Mouse (Mus musculus): ENCODE data around the gene Nutf2-ps1. TPM values are rescaled to one million over a fixed set of nuclear protein-coding genes. Genes with fewer than 3 reads are reported as not detected.
A peak's percentile ranks its signal among the peaks of the same experiment; 100 is the strongest.
"Not testable (repeated sequence)": the region's sequence is repeated elsewhere in the genome, so short reads cannot be mapped to it uniquely, and the experiment has no call there.

The Nutf2-ps1 gene
- polyA plus RNA-seq (2015; fragmentation: Nextera tagmentation; extraction: Ambion mirVana) = 218 and 261 TPM in 2 replicates

- H3K4me2 ChIP-seq; H3K4me1 ChIP-seq (replicated peaks); H3K27me3 ChIP-seq; ATAC-seq (ENCODE audit: low FRiP score, low read depth); H3K9ac ChIP-seq; H3K27ac ChIP-seq (replicated peaks); H3K4me3 ChIP-seq; H3K36me3 ChIP-seq: not testable (repeated sequence)
- WGBS = 97% methylated on average over 7 of the region's 7 CpGs
- 0 out of 2 replicates have a peak, but pooled peaks cover 11% of the 10 kb centered on the region for H3K9me3 ChIP-seq
These were observed at the start of gene Nutf2-ps1 for GRCm38 (mm10) chr19:53588968-53589367. Nutf2-ps1 (minus strand) TSS chr19:53589068.

DNA sequence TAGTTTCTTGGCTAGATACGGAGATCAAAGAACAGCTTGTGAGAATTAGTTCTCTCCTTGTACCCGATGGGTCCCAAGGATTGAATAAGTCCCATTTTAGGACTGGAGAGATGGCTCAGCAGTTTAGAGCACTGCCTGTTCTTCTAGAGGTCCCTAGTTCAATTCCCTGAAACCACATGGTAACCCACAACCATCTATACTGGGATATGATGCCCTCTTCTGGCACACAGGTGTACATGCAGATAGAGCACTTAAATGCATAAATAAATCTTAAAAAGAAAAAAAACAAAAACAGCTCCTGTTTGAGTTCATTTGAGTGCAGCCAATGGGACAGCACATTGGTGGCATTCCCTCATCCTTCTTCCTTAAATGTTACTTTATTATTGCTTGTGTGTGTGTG lies 49.2 kb upstream of the Nutf2-ps1 start:
- Histone ChIP-seq H3K27me3 (no peaks in the 10 kb centered on the region), H3K4me1 (replicated peaks) (no peaks in the 10 kb centered on the region), H3K4me3 (no peak overlapping the region), H3K9me3 (no peaks in the 10 kb centered on the region), H3K27ac (replicated peaks) (no peak overlapping the region), H3K36me3 (peaks cover 70% of the 10 kb centered on the region), H3K4me2 (no peak overlapping the region), H3K9ac (no peak overlapping the region)
- 98% methylated on average over 2 of the region's 2 CpGs for WGBS
- no peak for ATAC-seq (ENCODE audit: low FRiP score, low read depth)

DNA sequence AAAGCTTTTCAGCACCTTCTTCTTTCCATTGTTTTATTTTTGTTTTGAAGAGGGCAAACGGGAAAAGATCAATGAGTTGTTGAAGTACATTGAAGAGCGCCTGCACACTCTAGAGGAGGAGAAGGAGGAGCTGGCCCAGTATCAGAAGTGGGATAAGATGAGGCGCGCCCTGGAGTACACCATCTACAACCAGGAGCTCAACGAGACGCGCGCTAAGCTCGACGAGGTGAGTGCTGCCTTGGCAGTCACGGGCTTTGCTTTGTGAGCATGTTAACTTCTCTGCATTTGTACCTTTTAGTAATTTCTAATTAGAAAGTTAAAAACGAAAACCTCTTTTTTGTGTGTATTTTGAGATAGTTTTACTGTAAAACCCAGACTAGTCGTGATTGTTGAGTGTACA lies 32.8 kb upstream of the Nutf2-ps1 start:
- H3K27ac ChIP-seq (replicated peaks) = no peak overlapping the region
- no peaks in the 10 kb centered on the region for H3K4me1 ChIP-seq (replicated peaks)
- 94% methylated on average over 13 of the region's 13 CpGs for WGBS
- H3K4me3 ChIP-seq = no peak overlapping the region
- H3K36me3 ChIP-seq = peaks cover 64% of the 10 kb centered on the region
- no peaks in the 10 kb centered on the region for H3K9me3 ChIP-seq
- no peak for ATAC-seq (ENCODE audit: low FRiP score, low read depth)
- no peaks in the 10 kb centered on the region for H3K27me3 ChIP-seq
- H3K4me2 ChIP-seq = no peak overlapping the region
- no peak overlapping the region for H3K9ac ChIP-seq

GRCm38 (mm10) chr19:53608921-53609320 lies 20.1 kb upstream of the Nutf2-ps1 start:
- WGBS = 61% methylated on average over 6 of the region's 6 CpGs
- peaks cover 5% of the 10 kb centered on the region for H3K4me1 ChIP-seq (replicated peaks)
- H3K27ac ChIP-seq (replicated peaks) = no peak overlapping the region
- H3K27me3 ChIP-seq = no peaks in the 10 kb centered on the region
- H3K36me3 ChIP-seq = peaks cover 16% of the 10 kb centered on the region; the same call in 1 of the 2 replicates
- H3K4me3 ChIP-seq = no peak overlapping the region
- no peaks in the 10 kb centered on the region for H3K9me3 ChIP-seq
- peak; percentile 45; the same call in 1 of the 2 replicates for ATAC-seq (ENCODE audit: low FRiP score, low read depth)
- H3K4me2 ChIP-seq = no peak overlapping the region
- no peak overlapping the region for H3K9ac ChIP-seq

GRCm38 (mm10) chr19:53601363-53601655 lies 12.4 kb upstream of the Nutf2-ps1 start:
- H3K4me2 ChIP-seq = peak overlapping the region; percentile 77
- H3K9ac ChIP-seq = peak overlapping the region; percentile 95
- no peak for ATAC-seq (ENCODE audit: low FRiP score, low read depth)
- no peaks in the 10 kb centered on the region for H3K9me3 ChIP-seq
- peaks cover 10% of the 10 kb centered on the region for H3K36me3 ChIP-seq
- peaks cover 22% of the 10 kb centered on the region for H3K4me1 ChIP-seq (replicated peaks)
- peak overlapping the region; percentile 99 for H3K27ac ChIP-seq (replicated peaks)
- WGBS = 9% methylated on average over 11 of the region's 11 CpGs
- H3K27me3 ChIP-seq = no peaks in the 10 kb centered on the region
- peak overlapping the region; percentile 97 for H3K4me3 ChIP-seq

GRCm38 (mm10) chr19:53600549-53601362 lies 11.9 kb upstream of the Nutf2-ps1 start:
- peak overlapping the region; percentile 99 for H3K27ac ChIP-seq (replicated peaks)
- peak overlapping the region; percentile 77 for H3K4me2 ChIP-seq
- WGBS = under 1% methylated on average over 56 of the region's 82 CpGs
- no peaks in the 10 kb centered on the region for H3K9me3 ChIP-seq
- H3K4me3 ChIP-seq = peak overlapping the region; percentile 97
- peaks cover 22% of the 10 kb centered on the region for H3K4me1 ChIP-seq (replicated peaks)
- H3K36me3 ChIP-seq = peaks cover 7% of the 10 kb centered on the region
- peak overlapping the region; percentile 95 for H3K9ac ChIP-seq
- ATAC-seq (ENCODE audit: low FRiP score, low read depth) = peak; percentile 75
- H3K27me3 ChIP-seq = no peaks in the 10 kb centered on the region

GRCm38 (mm10) chr19:53599757-53600539 lies 11.1 kb upstream of the Nutf2-ps1 start, which contains the start of gene Smc3:
Smc3 (plus strand) TSS chr19:53600398.
- H3K4me2 ChIP-seq = peak within 1 kb of the TSS; percentile 77
- H3K27ac ChIP-seq (replicated peaks) = peak within 1 kb of the TSS; percentile 99
- H3K4me1 ChIP-seq (replicated peaks) = peaks cover 22% of the 10 kb centered on the region
- peaks cover 7% of the 10 kb centered on the region for H3K36me3 ChIP-seq
- H3K27me3 ChIP-seq = no peaks in the 10 kb centered on the region
- peak; percentile 97 for ATAC-seq (ENCODE audit: low FRiP score, low read depth)
- peak within 1 kb of the TSS; percentile 95 for H3K9ac ChIP-seq
- no peaks in the 10 kb centered on the region for H3K9me3 ChIP-seq
- WGBS = under 1% methylated on average over 65 of the region's 70 CpGs
- H3K4me3 ChIP-seq = peak within 1 kb of the TSS; percentile 97

DNA sequence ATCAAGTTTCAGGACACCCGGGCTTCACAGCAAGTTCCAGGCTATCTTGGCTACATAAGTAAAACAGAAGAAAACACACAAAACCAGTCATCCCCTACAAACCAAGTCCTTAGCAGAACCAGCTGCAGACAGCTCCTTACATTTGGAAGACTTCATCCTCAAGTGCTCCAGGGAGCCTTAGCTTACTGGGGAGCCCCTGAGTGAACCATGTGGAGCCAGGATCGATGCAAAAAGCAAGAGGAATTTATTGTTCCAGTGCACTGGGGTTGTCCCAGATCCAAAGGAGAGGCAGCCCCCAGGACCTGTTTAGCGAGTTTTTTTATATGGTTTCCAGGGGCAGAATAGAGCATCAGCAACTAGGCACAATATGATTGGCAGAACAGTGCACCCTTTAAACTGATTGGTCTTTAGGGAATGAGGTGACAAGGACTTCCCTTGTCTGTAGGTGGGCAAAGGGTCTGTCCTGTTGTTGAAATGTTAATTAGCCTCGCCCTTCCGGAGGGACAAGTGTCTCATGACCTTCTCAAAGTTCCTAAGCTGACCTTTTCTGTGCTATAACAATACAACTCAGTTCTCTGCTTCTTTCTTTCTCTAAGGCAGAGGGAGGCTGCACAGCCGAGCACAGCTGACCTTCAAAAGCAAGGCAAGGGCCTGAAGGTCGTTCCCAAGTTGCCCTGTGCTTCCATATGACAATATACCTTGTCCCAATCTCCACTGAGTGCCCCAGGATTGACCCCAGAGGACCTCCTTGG lies 8.0 kb upstream of the Nutf2-ps1 start:
- Histone ChIP-seq H3K4me1 (replicated peaks) (peaks cover 8% of the 10 kb centered on the region), H3K4me2 (no peak overlapping the region), H3K4me3 (no peak overlapping the region), H3K36me3 (no peaks in the 10 kb centered on the region), H3K9ac (no peak overlapping the region), H3K27me3 (no peaks in the 10 kb centered on the region), H3K27ac (replicated peaks) (no peak overlapping the region), H3K9me3 (no peaks in the 10 kb centered on the region)
- 55% methylated on average over 7 of the region's 7 CpGs for WGBS
- ATAC-seq (ENCODE audit: low FRiP score, low read depth) = no peak

GRCm38 (mm10) chr19:53587686-53588085 lies 1.2 kb downstream of the Nutf2-ps1 start:
- H3K9ac ChIP-seq; ATAC-seq (ENCODE audit: low FRiP score, low read depth); H3K4me3 ChIP-seq; H3K27me3 ChIP-seq; H3K36me3 ChIP-seq; H3K4me2 ChIP-seq; H3K27ac ChIP-seq (replicated peaks); H3K4me1 ChIP-seq (replicated peaks): not testable (repeated sequence)
- WGBS = 92% methylated on average over 3 of the region's 3 CpGs
- 0 out of 2 replicates have a peak, but pooled peaks cover 11% of the 10 kb centered on the region for H3K9me3 ChIP-seq

DNA sequence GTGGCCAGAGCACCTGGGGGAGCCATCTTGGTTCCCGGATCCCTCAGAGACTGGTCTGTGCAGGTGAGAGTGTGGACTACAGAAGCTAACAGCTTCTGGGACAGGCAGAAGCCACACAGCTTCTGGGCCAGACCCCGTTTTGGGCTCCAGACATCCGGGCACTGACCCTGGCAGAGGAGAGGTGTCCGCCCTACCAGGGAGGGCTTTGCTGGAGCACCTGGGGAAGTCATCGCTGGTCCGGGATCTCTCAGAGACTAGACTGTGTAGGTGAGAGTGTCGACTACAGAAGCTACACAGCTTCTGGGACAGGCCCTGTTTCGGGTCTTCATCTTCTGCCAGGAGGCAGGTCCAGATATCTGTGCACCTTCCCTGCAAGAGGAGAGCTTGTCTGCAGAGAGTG lies 8.6 kb downstream of the Nutf2-ps1 start:
- 96% methylated on average over 8 of the region's 8 CpGs for WGBS
- H3K27ac ChIP-seq (replicated peaks); H3K9ac ChIP-seq; H3K36me3 ChIP-seq; H3K4me3 ChIP-seq; H3K4me1 ChIP-seq (replicated peaks); ATAC-seq (ENCODE audit: low FRiP score, low read depth); H3K4me2 ChIP-seq; H3K27me3 ChIP-seq: not testable (repeated sequence)
- H3K9me3 ChIP-seq = 0 out of 2 replicates have a peak, but pooled peaks cover 10% of the 10 kb centered on the region

GRCm38 (mm10) chr19:53578597-53579252 lies 10.1 kb downstream of the Nutf2-ps1 start:
- ATAC-seq (ENCODE audit: low FRiP score, low read depth) = peak; percentile 74
- Histone ChIP-seq H3K27me3 (no peaks in the 10 kb centered on the region), H3K36me3 (no peaks in the 10 kb centered on the region), H3K9ac (no peak overlapping the region; the same call in 1 of the 2 replicates), H3K4me2 (peak overlapping the region; percentile 42; the same call in 1 of the 2 replicates), H3K4me1 (replicated peaks) (peaks cover 4% of the 10 kb centered on the region), H3K27ac (replicated peaks) (no peak overlapping the region), H3K4me3 (no peak overlapping the region), H3K9me3 (no peaks in the 10 kb centered on the region)
- 14% methylated on average over 8 of the region's 8 CpGs for WGBS
